22 mouse cellular contexts compared by ENCODE assay signal in genomic region chr9:107759593-107759992, GRCm38 (mm10). TPM values are rescaled to one million over a fixed set of nuclear protein-coding genes. Genes with fewer than 3 reads are reported as not detected.
A peak's percentile ranks its signal among the peaks of the same experiment; 100 is the strongest.
DNase-seq lines count a peak whose midpoint lies in the region; ATAC-seq and TF ChIP-seq lines count a peak whose summit lies in the region.
"Had no signal": no experiment of that assay in that cellular context is flagged by ENCODE, and none has a peak within 500 bp of the region (broad histone marks: within the 10 kb centered on the region; RNA-seq: fewer than 3 reads in every experiment).

No protein-coding gene starts in this region.

- no peaks in the 10 kb centered on the region for H3K27me3 ChIP-seq in heart, adult 2 months (ENCODE audit: control insufficient read depth, insufficient read depth, low read length)
- no peaks in the 10 kb centered on the region for H3K27me3 ChIP-seq in liver, adult 2 months (ENCODE audit: control insufficient read depth, insufficient read depth, low read length)
- no peaks in the 10 kb centered on the region for H3K27me3 ChIP-seq in liver, embryonic 12.5 days (replicated peaks)
- H3K27me3 ChIP-seq in MEL (ENCODE audit: control insufficient read depth in 1 of 2, insufficient read depth in 2 of 2, low read length in 2 of 2) = no peaks in the 10 kb centered on the region
- no peaks in the 10 kb centered on the region for H3K27me3 ChIP-seq in forebrain, embryonic 13.5 days
- H3K27me3 ChIP-seq: CH12.LX, Patski had no signal

- peak; percentile 67 for DNase-seq in heart, adult 11 months
- no peak for DNase-seq in heart, adult 2 months
- DNase-seq in liver, adult 2 months (ENCODE audit: extremely low read depth, low read depth, low spot score) = peak; percentile 22
- DNase-seq in MEL (ENCODE audit: low read depth, low spot score) = peak; percentile 62
- DNase-seq: adrenal gland, adult 2 months; adrenal gland, adult 8-10 months; adrenal gland, postnatal 10 days; adrenal gland, postnatal 14 days; adrenal gland, postnatal 25 days; adrenal gland, postnatal 36 days; B cell, adult 2 months; cerebellum, adult 11 months; cerebellum, adult 11-12 months; cerebellum, adult 18-20 months; cerebellum, adult 2 months had no signal

- H3K9ac ChIP-seq in heart, adult 2 months (ENCODE audit: low read depth, low read length) = no peak overlapping the region
- H3K9ac ChIP-seq in liver, adult 2 months (ENCODE audit: low read depth, low read length) = no peak overlapping the region
- H3K9ac ChIP-seq in liver, embryonic 12.5 days = no peak overlapping the region
- H3K9ac ChIP-seq in MEL (ENCODE audit: control insufficient read depth, low read depth, low read length, poor library complexity, severe bottlenecking) = no peak overlapping the region
- no peak overlapping the region for H3K9ac ChIP-seq in forebrain, embryonic 13.5 days

- no peak overlapping the region for H3K27ac ChIP-seq in heart, adult 2 months
- no peak overlapping the region for H3K27ac ChIP-seq in liver, adult 2 months (replicated peaks; ENCODE audit: insufficient read depth, low read depth, low read length)
- H3K27ac ChIP-seq in liver, embryonic 12.5 days = no peak overlapping the region
- no peak overlapping the region for H3K27ac ChIP-seq in MEL (ENCODE audit: control insufficient read depth, low read depth, low read length)
- no peak overlapping the region for H3K27ac ChIP-seq in forebrain, embryonic 13.5 days

- H3K4me2 ChIP-seq in liver, embryonic 12.5 days = no peak overlapping the region
- no peak overlapping the region for H3K4me2 ChIP-seq in forebrain, embryonic 13.5 days

- no peak for TF ChIP-seq CTCF in heart, adult 2 months (IDR thresholded peaks at IDR 0.05)
- no peak for TF ChIP-seq CTCF in liver, adult 2 months (IDR thresholded peaks at IDR 0.05; ENCODE audit: low read depth, low read length)
- TF ChIP-seq CTCF in MEL (IDR thresholded peaks at IDR 0.05 in 2 of 3, conservative IDR thresholded peaks at IDR 0.05 in 1 of 3; ENCODE audit: control insufficient read depth in 1 of 3, insufficient read depth in 1 of 3, low read depth in 2 of 3, low read length in 3 of 3, poor library complexity in 1 of 3, severe bottlenecking in 1 of 3) = no peak

- no peaks in the 10 kb centered on the region for H3K79me2 ChIP-seq in heart, adult 2 months (replicated peaks; ENCODE audit: control insufficient read depth, insufficient read depth, low read length)
- no peaks in the 10 kb centered on the region for H3K79me2 ChIP-seq in liver, adult 2 months (ENCODE audit: control insufficient read depth, insufficient read depth, low read length)
- peaks cover 3% of the 10 kb centered on the region; the same call in 1 of the 2 replicates for H3K79me2 ChIP-seq in MEL (ENCODE audit: control insufficient read depth, insufficient read depth, low read length, poor library complexity)

- no peak for TF ChIP-seq EP300 in heart, adult 2 months (IDR thresholded peaks at IDR 0.05; ENCODE audit: insufficient read depth, low read depth, low read length)
- TF ChIP-seq EP300 in MEL (IDR thresholded peaks at IDR 0.05; ENCODE audit: low read depth in 1 of 2, low read length in 2 of 2) = no peak

- WGBS in heart, adult 2 months = 84% methylated on average over 6 of the region's 6 CpGs
- WGBS in liver, adult 2 months = 87% methylated on average over 6 of the region's 6 CpGs
- 84% methylated on average over 6 of the region's 6 CpGs for WGBS in liver, embryonic 12.5 days (ENCODE audit: insufficient replicate concordance)
- WGBS in forebrain, embryonic 13.5 days = 94% methylated on average over 6 of the region's 6 CpGs

- no peaks in the 10 kb centered on the region for H3K9me3 ChIP-seq in liver, embryonic 12.5 days (replicated peaks)
- no peaks in the 10 kb centered on the region for H3K9me3 ChIP-seq in MEL (replicated peaks; ENCODE audit: insufficient read depth, low read length)
- no peaks in the 10 kb centered on the region for H3K9me3 ChIP-seq in forebrain, embryonic 13.5 days (replicated peaks)
- H3K9me3 ChIP-seq: G1E had no signal

- H3K4me1 ChIP-seq in heart, adult 2 months (ENCODE audit: control insufficient read depth, insufficient read depth, low read length) = no peaks in the 10 kb centered on the region; the same call in 1 of the 2 replicates
- no peaks in the 10 kb centered on the region; the same call in none of the 2 replicates for H3K4me1 ChIP-seq in liver, adult 2 months (ENCODE audit: control insufficient read depth, insufficient read depth, low read length)
- no peaks in the 10 kb centered on the region for H3K4me1 ChIP-seq in liver, embryonic 12.5 days
- H3K4me1 ChIP-seq in MEL (ENCODE audit: control insufficient read depth in 1 of 2, insufficient read depth in 2 of 2, low read length in 2 of 2) = peaks cover 2 to 8% of the 10 kb centered on the region in 2 experiments; a peak in 1 of 4 replicates
- no peaks in the 10 kb centered on the region for H3K4me1 ChIP-seq in forebrain, embryonic 13.5 days

- no peak for TF ChIP-seq RAD21 in MEL (IDR thresholded peaks at IDR 0.05; ENCODE audit: low read depth, low read length)

- TF ChIP-seq POLR2A in heart, adult 2 months (IDR thresholded peaks at IDR 0.05; ENCODE audit: insufficient read depth, low read depth, low read length) = no peak
- TF ChIP-seq POLR2A in liver, adult 2 months (IDR thresholded peaks at IDR 0.05; ENCODE audit: extremely low read depth, insufficient read depth, low read length) = no peak
- no peak for TF ChIP-seq POLR2A in MEL (IDR thresholded peaks at IDR 0.05; ENCODE audit: control insufficient read depth in 1 of 2, insufficient read depth in 1 of 2, low read depth in 1 of 2, low read length in 2 of 2, poor library complexity in 1 of 2)

- H3K4me3 ChIP-seq in heart, adult 2 months = no peak overlapping the region
- H3K4me3 ChIP-seq in liver, adult 2 months (ENCODE audit: insufficient read depth, low read depth, low read length) = no peak overlapping the region
- no peak overlapping the region for H3K4me3 ChIP-seq in liver, embryonic 12.5 days
- H3K4me3 ChIP-seq in MEL (ENCODE audit: control insufficient read depth in 1 of 2, insufficient read depth in 1 of 2, low read depth in 2 of 2, low read length in 2 of 2) = no peak overlapping the region
- H3K4me3 ChIP-seq in forebrain, embryonic 13.5 days = no peak overlapping the region

- intact Hi-C loops in heart, adult 2 months (cut with DNase I) = no loop called here

- no peak for ATAC-seq in liver, embryonic 12.5 days
- ATAC-seq in forebrain, embryonic 13.5 days = no peak
- ATAC-seq: activated CD4-positive, CD25-positive, alpha-beta regulatory T cell, adult 4 months; CD4-positive, CD25-positive, alpha-beta regulatory T cell, adult 4 months; Patski had no signal

- peaks cover 41% of the 10 kb centered on the region for H3K36me3 ChIP-seq in heart, adult 2 months (ENCODE audit: control insufficient read depth, insufficient read depth, low read length)
- peaks cover 82% of the 10 kb centered on the region for H3K36me3 ChIP-seq in liver, adult 2 months (ENCODE audit: control insufficient read depth, insufficient read depth, low read length)
- H3K36me3 ChIP-seq in liver, embryonic 12.5 days = peaks cover 97% of the 10 kb centered on the region
- H3K36me3 ChIP-seq in MEL (ENCODE audit: control insufficient read depth in 1 of 2, insufficient read depth in 2 of 2, low read length in 2 of 2) = peaks cover 26 to 64% of the 10 kb centered on the region in 2 experiments
- peaks cover 95% of the 10 kb centered on the region for H3K36me3 ChIP-seq in forebrain, embryonic 13.5 days (ENCODE audit: poor library complexity, severe bottlenecking)

TF ChIP-seq in MEL, 35 proteins besides CTCF, POLR2A, EP300 and RAD21:
- TF ChIP-seq ZNF384 (IDR thresholded peaks at IDR 0.05; ENCODE audit: low read depth, low read length) (peak; percentile 66), ELF1 (IDR thresholded peaks at IDR 0.05; ENCODE audit: low read depth, low read length) (no peak), SIN3A (IDR thresholded peaks at IDR 0.05; ENCODE audit: low read length) (0 out of 2 replicates have a peak, but pooled peaks have one; percentile 24)

RNA-seq across cellular contexts. Expression of gene Rbm5, which starts 11.2 kb away (rescaled TPM):
- 10 to 100 TPM; 38.9 to 54.6 TPM for total RNA-seq in heart, adult 2 months (2021)
- polyA plus RNA-seq in heart, adult 2 months (2012; rRNA removed) = 50.5 and 68.3 TPM in 2 replicates
- 46.2 and 48.3 TPM in 2 replicates for total RNA-seq in liver, adult 2 months (2014; rRNA removed)
- polyA plus RNA-seq in liver, adult 2 months (2012; rRNA removed) = 18.1 and 31.3 TPM in 2 replicates
- polyA plus RNA-seq in liver, embryonic 12.5 days (2016; fragmentation: Nextera tagmentation; extraction: Ambion mirVana) = 84.3 and 88.6 TPM in 2 replicates
- total RNA-seq in MEL (2012; rRNA removed) = 80.2 and 87.6 TPM in 2 replicates
- polyA plus RNA-seq in MEL (2012; ENCODE audit: insufficient read depth in 1 of 2, insufficient read length in 2 of 2, low read depth in 1 of 2, low replicate concordance in 2 of 2, missing spikeins in 1 of 2) = 100 to 1,000 TPM; 125 to 143 TPM
- 256 and 261 TPM in 2 replicates for polyA plus RNA-seq in forebrain, embryonic 13.5 days (2015; fragmentation: Nextera tagmentation; extraction: Ambion mirVana)

RNA-seq across cellular contexts. Expression of gene Sema3f, which starts 49.3 kb away (rescaled TPM):
- 10 to 100 TPM; 13.4 to 16.8 TPM for total RNA-seq in heart, adult 2 months (2021)
- polyA plus RNA-seq in heart, adult 2 months (2012; rRNA removed) = 29.1 and 31.8 TPM in 2 replicates
- total RNA-seq in liver, adult 2 months (2014; rRNA removed) = 3.5 and 4.6 TPM in 2 replicates
- 6.7 and 8.9 TPM in 2 replicates for polyA plus RNA-seq in liver, adult 2 months (2012; rRNA removed)
- 3.9 and 4.2 TPM in 2 replicates for polyA plus RNA-seq in liver, embryonic 12.5 days (2016; fragmentation: Nextera tagmentation; extraction: Ambion mirVana)
- total RNA-seq in MEL (2012; rRNA removed) = not detected in 2 replicates
- polyA plus RNA-seq in MEL (2012; ENCODE audit: insufficient read depth in 1 of 2, insufficient read length in 2 of 2, low read depth in 1 of 2, low replicate concordance in 2 of 2, missing spikeins in 1 of 2) = not detected
- polyA plus RNA-seq in forebrain, embryonic 13.5 days (2015; fragmentation: Nextera tagmentation; extraction: Ambion mirVana) = 6.8 and 7.7 TPM in 2 replicates
- polyA plus RNA-seq: activated CD4-positive, CD25-positive, alpha-beta regulatory T cell, adult 4 months; CD4-positive, CD25-positive, alpha-beta regulatory T cell, adult 4 months had no signal

Comparison
In these comparisons a context has a peak if more than half of its experiments do, and no peak if none do; other contexts are left out.
1. DNase-seq: peak in heart, adult 11 months (single experiment), liver, adult 2 months (single experiment) and MEL (single experiment); none in heart, adult 2 months (0 of 2).